Mouse (Mus musculus) MEL (cell line): Measurements from ENCODE around the gene Dnaaf5. TPM values are rescaled to one million over a fixed set of nuclear protein-coding genes. Genes with fewer than 3 reads are reported as not detected.

Experiments
- DNase-seq: peaks from one replicate; pipeline ENCODE4 v3.0.0; 2011; ENCODE audit warnings: low read depth, low spot score
- H3K27ac ChIP-seq: 2 replicates; pipeline ENCODE4 v1.5.1; 2012; ENCODE audit warnings: low read depth, mild to moderate bottlenecking, control low read depth, low read length, moderate library complexity; ENCODE audit not compliant: control insufficient read depth
- H3K27me3 ChIP-seq, 2 experiments: fragments of 150-350 bp in 1 of 2; sonication (generic) in 1 of 2; 2 replicates each; pipeline ENCODE4 v1.6.1; 2012; ENCODE audit warnings: low read length in 2 of 2, mild to moderate bottlenecking in 2 of 2, improper control_type of control experiment in 1 of 2, moderate library complexity in 1 of 2; ENCODE audit not compliant: insufficient read depth in 2 of 2, control insufficient read depth in 1 of 2
- H3K36me3 ChIP-seq, 2 experiments: 2 replicates each; pipeline ENCODE4 v1.6.1; 2012 to 2014; ENCODE audit warnings: low read length in 2 of 2, improper control_type of control experiment in 1 of 2, inconsistent platforms in 1 of 2, mild to moderate bottlenecking in 1 of 2; ENCODE audit not compliant: insufficient read depth in 2 of 2, control insufficient read depth in 1 of 2
- H3K4me1 ChIP-seq, 2 experiments: fragments of 150-350 bp in 1 of 2; sonication (generic) in 1 of 2; 2 replicates each; pipeline ENCODE4 v1.6.1; 2012; ENCODE audit warnings: low read length in 2 of 2, improper control_type of control experiment in 1 of 2, mild to moderate bottlenecking in 1 of 2; ENCODE audit not compliant: insufficient read depth in 2 of 2, control insufficient read depth in 1 of 2
- H3K4me3 ChIP-seq, 2 experiments: fragments of 150-350 bp in 1 of 2; sonication (generic) in 1 of 2; 2 replicates each; pipeline ENCODE4 v1.5.1; 2012; ENCODE audit warnings: low read depth in 2 of 2, low read length in 2 of 2, mild to moderate bottlenecking in 2 of 2, moderate library complexity in 2 of 2, control low read depth in 1 of 2, improper control_type of control experiment in 1 of 2; ENCODE audit not compliant: control insufficient read depth in 1 of 2, insufficient read depth in 1 of 2
- H3K79me2 ChIP-seq: 2 replicates; pipeline ENCODE4 v1.6.1; 2012; ENCODE audit warnings: mild to moderate bottlenecking, low read length, moderate library complexity; ENCODE audit not compliant: control insufficient read depth, poor library complexity, insufficient read depth
- H3K9ac ChIP-seq: 2 replicates; pipeline ENCODE4 v1.6.1; 2012; ENCODE audit warnings: low read depth, mild to moderate bottlenecking, control low read depth, low read length, moderate library complexity; ENCODE audit not compliant: control insufficient read depth, poor library complexity, severe bottlenecking
- H3K9me3 ChIP-seq: fragments of 150-350 bp; sonication (generic); replicated peaks from 2 replicates; pipeline ENCODE4 v1.6.1; 2012; ENCODE audit warnings: mild to moderate bottlenecking, low read length, improper control_type of control experiment, moderate library complexity; ENCODE audit not compliant: insufficient read depth
- BHLHE40 ChIP-seq: IDR thresholded peaks from 2 replicates; pipeline ENCODE4 v1.6.1; 2012; ENCODE audit warnings: low read depth, mild to moderate bottlenecking, inconsistent platforms, low read length, improper control_type of control experiment, borderline replicate concordance
- CHD1 ChIP-seq: IDR thresholded peaks from 2 replicates; pipeline ENCODE4 v1.6.1; 2012; ENCODE audit warnings: low read depth, mild to moderate bottlenecking, inconsistent platforms, low read length, improper control_type of control experiment
- CHD2 ChIP-seq: IDR thresholded peaks from 2 replicates; pipeline ENCODE4 v1.6.1; 2011; ENCODE audit warnings: low read length, improper control_type of control experiment
- EP300 ChIP-seq, 2 experiments: IDR thresholded peaks; 2 replicates each; pipeline ENCODE4 v1.6.1; 2011; ENCODE audit warnings: improper control_type of control experiment in 2 of 2, low read length in 2 of 2, low read depth in 1 of 2, mild to moderate bottlenecking in 1 of 2
- ETS1 ChIP-seq: IDR thresholded peaks from 2 replicates; pipeline ENCODE4 v1.6.1; 2012; ENCODE audit warnings: low read depth, mild to moderate bottlenecking, inconsistent platforms, low read length, improper control_type of control experiment, moderate library complexity
- HCFC1 ChIP-seq: IDR thresholded peaks from 2 replicates; pipeline ENCODE4 v1.6.1; 2012; ENCODE audit warnings: low read depth, mild to moderate bottlenecking, inconsistent platforms, low read length, improper control_type of control experiment, moderate library complexity
- KAT2A ChIP-seq: conservative IDR thresholded peaks from 2 replicates; pipeline ENCODE4 v1.6.1; 2012; ENCODE audit warnings: low read depth, low read length, improper control_type of control experiment, inconsistent platforms
- MAFK ChIP-seq: IDR thresholded peaks from 2 replicates; pipeline ENCODE4 v1.6.1; 2011; ENCODE audit warnings: low read depth, mild to moderate bottlenecking, low read length, improper control_type of control experiment, borderline replicate concordance
- MAX ChIP-seq: IDR thresholded peaks from 2 replicates; pipeline ENCODE4 v1.6.1; 2011; ENCODE audit warnings: low read length, improper control_type of control experiment
- MAZ ChIP-seq: IDR thresholded peaks from 2 replicates; pipeline ENCODE4 v1.6.1; 2012; ENCODE audit warnings: low read depth, mild to moderate bottlenecking, inconsistent platforms, low read length, improper control_type of control experiment
- MXI1 ChIP-seq: IDR thresholded peaks from 2 replicates; pipeline ENCODE4 v1.6.1; 2011; ENCODE audit warnings: mild to moderate bottlenecking, low read depth, low read length, improper control_type of control experiment
- NELFE ChIP-seq: IDR thresholded peaks from 2 replicates; pipeline ENCODE4 v1.6.1; 2011; ENCODE audit warnings: low read depth, low read length, improper control_type of control experiment
- NRF1 ChIP-seq: IDR thresholded peaks from 2 replicates; pipeline ENCODE4 v1.6.1; 2014; ENCODE audit warnings: low read depth, mild to moderate bottlenecking, inconsistent platforms, low read length, improper control_type of control experiment, moderate library complexity; ENCODE audit not compliant: poor library complexity, insufficient read depth, severe bottlenecking
- POLR2A ChIP-seq, 2 experiments: IDR thresholded peaks; 2 replicates each; pipeline ENCODE4 v1.6.1; 2011 to 2012; ENCODE audit warnings: low read length in 2 of 2, mild to moderate bottlenecking in 2 of 2, control low read depth in 1 of 2, improper control_type of control experiment in 1 of 2, low read depth in 1 of 2, moderate library complexity in 1 of 2; ENCODE audit not compliant: control insufficient read depth in 1 of 2, insufficient read depth in 1 of 2, poor library complexity in 1 of 2
- POLR2AphosphoS5 ChIP-seq: IDR thresholded peaks from 2 replicates; pipeline ENCODE4 v1.6.1; 2012; ENCODE audit warnings: low read depth, borderline replicate concordance, mild to moderate bottlenecking, inconsistent platforms, low read length, moderate library complexity, mixed read lengths
- SIN3A ChIP-seq: IDR thresholded peaks from 2 replicates; pipeline ENCODE4 v1.6.1; 2012; ENCODE audit warnings: low read length, improper control_type of control experiment, inconsistent platforms
- SMC3 ChIP-seq: IDR thresholded peaks from 2 replicates; pipeline ENCODE4 v1.6.1; 2011; ENCODE audit warnings: low read depth, low read length, improper control_type of control experiment
- TAL1 ChIP-seq: IDR thresholded peaks from 2 replicates; pipeline ENCODE4 v1.6.1; 2012; ENCODE audit warnings: mild to moderate bottlenecking, inconsistent platforms, low read length, moderate library complexity, mixed read lengths
- TCF12 ChIP-seq: IDR thresholded peaks from 2 replicates; pipeline ENCODE4 v1.6.1; 2014; ENCODE audit warnings: low read depth, mild to moderate bottlenecking, inconsistent platforms, low read length, improper control_type of control experiment, moderate library complexity
- UBTF ChIP-seq: IDR thresholded peaks from 2 replicates; pipeline ENCODE4 v1.6.1; 2012; ENCODE audit warnings: low read depth, mild to moderate bottlenecking, inconsistent platforms, low read length, improper control_type of control experiment, moderate library complexity, borderline replicate concordance; ENCODE audit not compliant: insufficient read depth
- USF1 ChIP-seq: IDR thresholded peaks from 2 replicates; pipeline ENCODE4 v1.6.1; 2014; ENCODE audit warnings: low read depth, mild to moderate bottlenecking, inconsistent platforms, low read length, improper control_type of control experiment, moderate library complexity
- ZC3H11A ChIP-seq: IDR thresholded peaks from 2 replicates; pipeline ENCODE4 v1.6.1; 2012; ENCODE audit warnings: low read depth, mild to moderate bottlenecking, inconsistent platforms, low read length, improper control_type of control experiment
- polyA plus RNA-seq, 2 experiments: library from polyadenylated mRNA; stranded (reverse) in 1 of 2; unstranded in 1 of 2; fragments of >175 nt in 1 of 2; fragments of >200 nt in 1 of 2; gene quantifications; 2 replicates each; pipeline versions ENCODE4 v1.2.1 to v1.2.4; 2012; ENCODE audit warnings: low replicate concordance in 2 of 2, low read depth in 1 of 2; ENCODE audit not compliant: insufficient read length in 2 of 2, insufficient read depth in 1 of 2, missing spikeins in 1 of 2
- total RNA-seq: library from RNA; depleted of rRNA; stranded (reverse); fragments of 300-350 nt; gene quantifications from 2 replicates; pipeline ENCODE4 v1.2.3, GENCODE M21; 2012

Gene Dnaaf5
- total and polyA plus RNA-seq, 3 experiments, result 20.1 to 35.4 TPM; not detected in 1

- peak; percentile 52 for DNase-seq
- Histone ChIP-seq H3K4me3 (peak overlapping the region; percentile 67 to 94), H3K27ac (peak overlapping the region; percentile 11; the same call in 1 of the 2 replicates), H3K9ac (peak overlapping the region; percentile 94), H3K4me1 (peaks cover 0 to 7% of the 10 kb centered on the region in 2 experiments; a peak in 2 of 4 replicates), H3K9me3 (no peaks in the 10 kb centered on the region), H3K27me3 (no peaks in the 10 kb centered on the region), H3K36me3 (peaks cover 1 to 3% of the 10 kb centered on the region in 2 experiments; a peak in 2 of 4 replicates), H3K79me2 (peaks cover 10% of the 10 kb centered on the region; the same call in 1 of the 2 replicates)
- TF ChIP-seq NRF1 (peak; percentile 53; the same call in 1 of the 2 replicates), TCF12 (no peak)
Measured at GRCm38 (mm10) chr5:139150603-139151031, 594 bp downstream of the Dnaaf5 start.

GRCm38 (mm10) chr5:139160899-139161298 is 10.9 kb downstream of the Dnaaf5 start:
- H3K4me3 ChIP-seq, result no peak overlapping the region
- H3K79me2 ChIP-seq, result no peaks in the 10 kb centered on the region
- no peaks in the 10 kb centered on the region for H3K27me3 ChIP-seq
- no peak for DNase-seq
- no peak overlapping the region for H3K9ac ChIP-seq
- no peaks in the 10 kb centered on the region for H3K4me1 ChIP-seq
- H3K27ac ChIP-seq, result no peak overlapping the region
- TF ChIP-seq NELFE, result no peak
- no peak for TF ChIP-seq USF1
- no peak for TF ChIP-seq POLR2AphosphoS5
- TF ChIP-seq ZC3H11A, result no peak
- TF ChIP-seq CHD1, result no peak
- no peak for TF ChIP-seq EP300 (IDR thresholded peaks at IDR 0.05; ENCODE audit: low read depth in 1 of 2, low read length in 2 of 2)
- no peak for TF ChIP-seq BHLHE40
- TF ChIP-seq MAFK, result no peak
- no peak for TF ChIP-seq CHD2
- no peak for TF ChIP-seq MAX
- peaks cover 0 to 1% of the 10 kb centered on the region in 2 experiments; a peak in 1 of 4 replicates for H3K36me3 ChIP-seq
- H3K9me3 ChIP-seq, result no peaks in the 10 kb centered on the region

- Histone ChIP-seq H3K27ac (no peak overlapping the region), H3K27me3 (no peaks in the 10 kb centered on the region), H3K4me1 (no peaks in the 10 kb centered on the region), H3K36me3 (peaks cover 0 to 1% of the 10 kb centered on the region in 2 experiments; a peak in 1 of 4 replicates), H3K9ac (no peak overlapping the region), H3K9me3 (no peaks in the 10 kb centered on the region), H3K79me2 (no peaks in the 10 kb centered on the region), H3K4me3 (no peak overlapping the region)
- DNase-seq, result no peak
- TF ChIP-seq TCF12, result no peak
- TF ChIP-seq NELFE, result no peak
- TF ChIP-seq SIN3A, result no peak
- TF ChIP-seq MXI1, result no peak
- TF ChIP-seq ETS1, result no peak
- no peak for TF ChIP-seq SMC3
- TF ChIP-seq TAL1, result no peak
- TF ChIP-seq POLR2A (IDR thresholded peaks at IDR 0.05; ENCODE audit: control insufficient read depth in 1 of 2, insufficient read depth in 1 of 2, low read depth in 1 of 2, low read length in 2 of 2, poor library complexity in 1 of 2), result no peak
- no peak for TF ChIP-seq MAZ
- TF ChIP-seq CHD2, result no peak
- TF ChIP-seq HCFC1, result no peak
- TF ChIP-seq UBTF, result no peak
- TF ChIP-seq KAT2A, result no peak
Measured at GRCm38 (mm10) chr5:139161632-139162031, 11.6 kb downstream of the Dnaaf5 start.
